ENCODE assay signal across 10 mouse cellular contexts in the genomic region with DNA sequence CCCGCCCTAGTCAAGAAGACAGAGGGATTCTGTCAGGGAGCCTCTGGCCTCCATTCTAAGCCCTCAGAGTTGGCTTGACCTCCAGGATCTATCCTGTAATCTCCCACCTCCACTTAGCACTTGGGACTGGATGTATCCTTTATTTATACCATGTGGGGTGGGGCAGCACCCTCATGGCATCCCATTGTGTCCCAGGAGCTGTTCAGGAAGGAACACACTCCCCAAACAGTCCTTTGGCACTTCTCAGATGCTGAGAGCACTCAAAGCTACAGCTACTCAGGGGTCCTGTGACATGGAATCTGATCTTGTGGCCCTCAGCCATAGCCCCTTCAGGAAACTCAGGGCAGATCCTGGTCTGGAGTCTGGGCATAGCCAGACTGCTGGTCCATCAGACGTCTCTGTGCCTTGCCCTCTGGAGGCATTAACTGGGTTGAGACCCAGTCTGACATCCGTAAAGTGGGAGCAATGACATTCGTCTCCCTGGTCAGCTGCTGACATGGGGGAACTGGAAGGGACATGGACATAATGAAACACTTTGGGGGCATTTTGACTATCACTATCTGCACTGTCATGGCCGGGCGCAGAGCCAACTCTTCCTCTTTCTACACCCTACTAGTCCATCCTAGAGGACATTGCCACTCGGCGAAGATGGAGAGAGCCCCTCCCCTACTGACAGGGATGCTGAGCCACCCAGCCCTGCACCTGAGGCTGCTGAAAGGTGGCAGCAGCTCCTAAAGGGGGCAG. TPM values are rescaled to one million over a fixed set of nuclear protein-coding genes. Genes with fewer than 3 reads are reported as not detected.
DNase-seq lines count a peak whose midpoint lies in the region; ATAC-seq and TF ChIP-seq lines count a peak whose summit lies in the region.
"Had no signal": no experiment of that assay in that cellular context is flagged by ENCODE, and none has a peak within 500 bp of the region (broad histone marks: within the 10 kb centered on the region; RNA-seq: fewer than 3 reads in every experiment).

No protein-coding gene starts in this region.

- ATAC-seq in forebrain, embryonic 11.5 days (replicated peaks; ENCODE audit: low FRiP score) = no peak
- no peak for ATAC-seq in liver, postnatal 0 days

- no peak for TF ChIP-seq EP300 in liver, postnatal 0 days (IDR thresholded peaks at IDR 0.05; ENCODE audit: low read depth)

- TF ChIP-seq CTCF in layer of hippocampus, adult 2 months (conservative IDR thresholded peaks at IDR 0.05) = no peak
- TF ChIP-seq CTCF in liver, postnatal 0 days (IDR thresholded peaks at IDR 0.05; ENCODE audit: low read depth) = no peak

- WGBS in forebrain, embryonic 11.5 days = 73% methylated on average over 8 of the region's 8 CpGs
- WGBS in liver, postnatal 0 days (ENCODE audit: insufficient replicate concordance) = 61% methylated on average over 8 of the region's 8 CpGs

- H3K4me2 ChIP-seq in forebrain, embryonic 11.5 days (ENCODE audit: low read depth, low read length, severe bottlenecking) = peak overlapping the region; percentile 68; the same call in 1 of the 2 replicates
- H3K4me2 ChIP-seq in liver, postnatal 0 days (ENCODE audit: low read depth, low read length) = no peak overlapping the region

- no peak overlapping the region; the same call in 1 of the 2 replicates for H3K9ac ChIP-seq in forebrain, embryonic 11.5 days (ENCODE audit: low read length)
- no peak overlapping the region for H3K9ac ChIP-seq in liver, postnatal 0 days (replicated peaks)
- H3K9ac ChIP-seq: embryonic facial prominence, embryonic 12.5 days had no signal

- no peaks in the 10 kb centered on the region for H3K36me3 ChIP-seq in forebrain, embryonic 11.5 days (ENCODE audit: control insufficient read depth, insufficient read depth, low read length)
- H3K36me3 ChIP-seq in liver, postnatal 0 days (replicated peaks; ENCODE audit: insufficient read depth, low read length) = no peaks in the 10 kb centered on the region
- H3K36me3 ChIP-seq: embryonic facial prominence, embryonic 12.5 days had no signal

- no peaks in the 10 kb centered on the region for H3K27me3 ChIP-seq in forebrain, embryonic 11.5 days (ENCODE audit: control insufficient read depth, insufficient read depth, low read length)
- H3K27me3 ChIP-seq in liver, postnatal 0 days (ENCODE audit: insufficient read depth, low read length) = no peaks in the 10 kb centered on the region
- H3K27me3 ChIP-seq: embryonic facial prominence, embryonic 12.5 days had no signal

- no peaks in the 10 kb centered on the region for H3K9me3 ChIP-seq in forebrain, embryonic 11.5 days (ENCODE audit: control insufficient read depth, low read length)
- no peaks in the 10 kb centered on the region for H3K9me3 ChIP-seq in liver, postnatal 0 days (ENCODE audit: low read length)
- H3K9me3 ChIP-seq: embryonic facial prominence, embryonic 12.5 days had no signal

- peaks cover 21% of the 10 kb centered on the region for H3K4me1 ChIP-seq in forebrain, embryonic 11.5 days (replicated peaks; ENCODE audit: control insufficient read depth, insufficient read depth, low read length)
- H3K4me1 ChIP-seq in liver, postnatal 0 days (ENCODE audit: insufficient read depth) = peaks cover 30% of the 10 kb centered on the region

- H3K27ac ChIP-seq in layer of hippocampus, adult 2 months = peak overlapping the region; percentile 87; the same call in 1 of the 2 replicates
- no peak overlapping the region for H3K27ac ChIP-seq in forebrain, embryonic 11.5 days (ENCODE audit: low read depth, low read length)
- H3K27ac ChIP-seq in liver, postnatal 0 days (ENCODE audit: low read depth) = no peak overlapping the region
- H3K27ac ChIP-seq: embryonic facial prominence, embryonic 12.5 days had no signal

- H3K4me3 ChIP-seq in layer of hippocampus, adult 2 months = no peak overlapping the region
- no peak overlapping the region for H3K4me3 ChIP-seq in forebrain, embryonic 11.5 days (ENCODE audit: low read depth, low read length)
- no peak overlapping the region for H3K4me3 ChIP-seq in liver, postnatal 0 days (ENCODE audit: low read depth, low read length)
- H3K4me3 ChIP-seq: embryonic facial prominence, embryonic 12.5 days had no signal

- no peak for DNase-seq in layer of hippocampus, adult 2 months (ENCODE audit: low spot score in 2 of 2)
- DNase-seq in layer of hippocampus, postnatal 10 days (ENCODE audit: low spot score in 2 of 2) = no peak
- peak; percentile 75 for DNase-seq in cerebellum, adult 9-10 months
- DNase-seq in forebrain, embryonic 11.5 days (ENCODE audit: low spot score) = peak; percentile 53
- DNase-seq in lung, postnatal 4 days = peak; percentile 37 to 65
- DNase-seq in liver, postnatal 0 days = no peak
- DNase-seq in thymus, postnatal 36 days = no peak
- DNase-seq: spleen, adult 18-20 months had no signal

RNA-seq across cellular contexts. Expression of a gene that starts 2.2 kb away (rescaled TPM):
- total RNA-seq in layer of hippocampus, adult 2 months (2021) = 10 to 100 TPM; 46.0 to 49.2 TPM
- 10 to 100 TPM; 53.2 to 54.4 TPM for total RNA-seq in layer of hippocampus, postnatal 10 days (2021)
- polyA plus RNA-seq in forebrain, embryonic 11.5 days (2014; fragmentation: Nextera tagmentation; extraction: Ambion mirVana) = 40.9 and 43.8 TPM in 2 replicates
- 9.6 and 10.5 TPM in 2 replicates for polyA plus RNA-seq in liver, postnatal 0 days (2015; fragmentation: Nextera tagmentation; extraction: Ambion mirVana)

RNA-seq across cellular contexts. Expression of a gene that starts 12.6 kb away (rescaled TPM):
- 10 to 100 TPM; 46.4 to 47.6 TPM for total RNA-seq in layer of hippocampus, adult 2 months (2021)
- total RNA-seq in layer of hippocampus, postnatal 10 days (2021) = 10 to 100 TPM; 15.3 to 16.2 TPM
- polyA plus RNA-seq in forebrain, embryonic 11.5 days (2014; fragmentation: Nextera tagmentation; extraction: Ambion mirVana) = 0.95 and 1.1 TPM in 2 replicates
- not detected in 2 replicates for polyA plus RNA-seq in liver, postnatal 0 days (2015; fragmentation: Nextera tagmentation; extraction: Ambion mirVana)
- total RNA-seq: liver, adult 2 months had no signal
- polyA plus RNA-seq: liver, adult 2 months had no signal

RNA-seq across cellular contexts. Expression of a gene that starts 46.5 kb away (rescaled TPM):
- total RNA-seq in layer of hippocampus, adult 2 months (2021) = 10 to 100 TPM; 19.2 to 22.7 TPM
- total RNA-seq in layer of hippocampus, postnatal 10 days (2021) = 10 to 100 TPM; 15.0 to 17.7 TPM
- 32.3 and 34.8 TPM in 2 replicates for polyA plus RNA-seq in forebrain, embryonic 11.5 days (2014; fragmentation: Nextera tagmentation; extraction: Ambion mirVana)
- polyA plus RNA-seq in liver, postnatal 0 days (2015; fragmentation: Nextera tagmentation; extraction: Ambion mirVana) = 9.6 and 9.8 TPM in 2 replicates

RNA-seq across cellular contexts. Expression of a gene that starts 54.4 kb away (rescaled TPM):
- total RNA-seq in layer of hippocampus, adult 2 months (2021) = 100 to 1,000 TPM; 105 to 108 TPM
- 100 to 1,000 TPM; 107 to 117 TPM for total RNA-seq in layer of hippocampus, postnatal 10 days (2021)
- polyA plus RNA-seq in forebrain, embryonic 11.5 days (2014; fragmentation: Nextera tagmentation; extraction: Ambion mirVana) = 200 and 207 TPM in 2 replicates
- 91.9 and 98.0 TPM in 2 replicates for polyA plus RNA-seq in liver, postnatal 0 days (2015; fragmentation: Nextera tagmentation; extraction: Ambion mirVana)

Comparison
In these comparisons a context has a peak if more than half of its experiments do, and no peak if none do; other contexts are left out.
1. DNase-seq: peak in cerebellum, adult 9-10 months (single experiment), forebrain, embryonic 11.5 days (single experiment) and lung, postnatal 4 days (2 of 2); none in layer of hippocampus, adult 2 months (0 of 2), layer of hippocampus, postnatal 10 days (0 of 2), liver, postnatal 0 days (single experiment) and thymus, postnatal 36 days (0 of 2).